Mouse (Mus musculus) mature B cell (primary cell): ENCODE results near the gene Cfap46.

Source experiments
- in situ Hi-C: fragments of 300-500 bp; cut with MboI; formaldehyde crosslinking; loops from 2 replicates; pipeline ENCODE4 v1.14.3; 2019

The Cfap46 gene

GRCm38 (mm10) chr7:139580851-139581775, 102.5 kb downstream of the Cfap46 start:
- in situ Hi-C loops = no loop called here

GRCm38 (mm10) chr7:139579261-139579905, 104.2 kb downstream of the Cfap46 start:
- in situ Hi-C loops = no loop called here

GRCm38 (mm10) chr7:139576064-139576686, 107.4 kb downstream of the Cfap46 start:
- in situ Hi-C loops = no loop called here

- in situ Hi-C loops = no loop called here
Measured at GRCm38 (mm10) chr7:139572665-139573064, 111.0 kb downstream of the Cfap46 start.

- in situ Hi-C loops = no loop called here
Measured at GRCm38 (mm10) chr7:139570788-139571187, 112.8 kb downstream of the Cfap46 start.

- in situ Hi-C loops = no loop called here
Measured at GRCm38 (mm10) chr7:139566533-139566932, 117.1 kb downstream of the Cfap46 start.

- in situ Hi-C loops = no loop called here
Measured at GRCm38 (mm10) chr7:139565998-139566397, 117.6 kb downstream of the Cfap46 start.

GRCm38 (mm10) chr7:139564161-139564560, 119.5 kb downstream of the Cfap46 start:
- in situ Hi-C loops = no loop called here

- in situ Hi-C loops = no loop called here
Measured at GRCm38 (mm10) chr7:139563425-139563824, 120.2 kb downstream of the Cfap46 start.

- in situ Hi-C loops = no loop called here
Measured at GRCm38 (mm10) chr7:139559659-139560058, 124.0 kb downstream of the Cfap46 start.

- in situ Hi-C loops = no loop called here
Measured at GRCm38 (mm10) chr7:139556746-139557526, 126.7 kb downstream of the Cfap46 start.

- in situ Hi-C loops = no loop called here
Measured at GRCm38 (mm10) chr7:139556331-139556730, 127.3 kb downstream of the Cfap46 start.

- in situ Hi-C loops = no loop called here
Measured at GRCm38 (mm10) chr7:139551519-139551918, 132.1 kb downstream of the Cfap46 start.
